Mouse (Mus musculus) MEL (cell line): ENCODE results near the gene Thoc6. TPM values are rescaled to one million over a fixed set of nuclear protein-coding genes. Genes with fewer than 3 reads are reported as not detected.

ENCODE experiments used
- DNase-seq: peaks from one replicate; pipeline ENCODE4 v3.0.0; 2011; ENCODE audit warnings: low read depth, low spot score
- H3K27ac ChIP-seq: 2 replicates; pipeline ENCODE4 v1.5.1; 2012; ENCODE audit warnings: low read depth, mild to moderate bottlenecking, control low read depth, low read length, moderate library complexity; ENCODE audit not compliant: control insufficient read depth
- H3K27me3 ChIP-seq, 2 experiments: fragments of 150-350 bp in 1 of 2; sonication (generic) in 1 of 2; 2 replicates each; pipeline ENCODE4 v1.6.1; 2012; ENCODE audit warnings: low read length in 2 of 2, mild to moderate bottlenecking in 2 of 2, improper control_type of control experiment in 1 of 2, moderate library complexity in 1 of 2; ENCODE audit not compliant: insufficient read depth in 2 of 2, control insufficient read depth in 1 of 2
- H3K36me3 ChIP-seq, 2 experiments: 2 replicates each; pipeline ENCODE4 v1.6.1; 2012 to 2014; ENCODE audit warnings: low read length in 2 of 2, improper control_type of control experiment in 1 of 2, inconsistent platforms in 1 of 2, mild to moderate bottlenecking in 1 of 2; ENCODE audit not compliant: insufficient read depth in 2 of 2, control insufficient read depth in 1 of 2
- H3K4me1 ChIP-seq, 2 experiments: fragments of 150-350 bp in 1 of 2; sonication (generic) in 1 of 2; 2 replicates each; pipeline ENCODE4 v1.6.1; 2012; ENCODE audit warnings: low read length in 2 of 2, improper control_type of control experiment in 1 of 2, mild to moderate bottlenecking in 1 of 2; ENCODE audit not compliant: insufficient read depth in 2 of 2, control insufficient read depth in 1 of 2
- H3K4me3 ChIP-seq, 2 experiments: fragments of 150-350 bp in 1 of 2; sonication (generic) in 1 of 2; 2 replicates each; pipeline ENCODE4 v1.5.1; 2012; ENCODE audit warnings: low read depth in 2 of 2, low read length in 2 of 2, mild to moderate bottlenecking in 2 of 2, moderate library complexity in 2 of 2, control low read depth in 1 of 2, improper control_type of control experiment in 1 of 2; ENCODE audit not compliant: control insufficient read depth in 1 of 2, insufficient read depth in 1 of 2
- H3K79me2 ChIP-seq: 2 replicates; pipeline ENCODE4 v1.6.1; 2012; ENCODE audit warnings: mild to moderate bottlenecking, low read length, moderate library complexity; ENCODE audit not compliant: control insufficient read depth, poor library complexity, insufficient read depth
- H3K9ac ChIP-seq: 2 replicates; pipeline ENCODE4 v1.6.1; 2012; ENCODE audit warnings: low read depth, mild to moderate bottlenecking, control low read depth, low read length, moderate library complexity; ENCODE audit not compliant: control insufficient read depth, poor library complexity, severe bottlenecking
- H3K9me3 ChIP-seq: fragments of 150-350 bp; sonication (generic); replicated peaks from 2 replicates; pipeline ENCODE4 v1.6.1; 2012; ENCODE audit warnings: mild to moderate bottlenecking, low read length, improper control_type of control experiment, moderate library complexity; ENCODE audit not compliant: insufficient read depth
- BHLHE40 ChIP-seq: IDR thresholded peaks from 2 replicates; pipeline ENCODE4 v1.6.1; 2012; ENCODE audit warnings: low read depth, mild to moderate bottlenecking, inconsistent platforms, low read length, improper control_type of control experiment, borderline replicate concordance
- CHD1 ChIP-seq: IDR thresholded peaks from 2 replicates; pipeline ENCODE4 v1.6.1; 2012; ENCODE audit warnings: low read depth, mild to moderate bottlenecking, inconsistent platforms, low read length, improper control_type of control experiment
- CTCF ChIP-seq, 3 experiments: IDR thresholded peaks in 2 of 3; conservative IDR thresholded peaks in 1 of 3; 2 replicates each; pipeline ENCODE4 v1.5.1; 2011 to 2012; ENCODE audit warnings: low read length in 3 of 3, low read depth in 2 of 3, mild to moderate bottlenecking in 2 of 3, improper control_type of control experiment in 1 of 3, inconsistent platforms in 1 of 3, mixed read lengths in 1 of 3, moderate library complexity in 1 of 3; ENCODE audit not compliant: control insufficient read depth in 1 of 3, insufficient read depth in 1 of 3, poor library complexity in 1 of 3, severe bottlenecking in 1 of 3
- E2F4 ChIP-seq: IDR thresholded peaks from 2 replicates; pipeline ENCODE4 v1.6.1; 2011; ENCODE audit warnings: low read depth, low read length, improper control_type of control experiment, borderline replicate concordance
- EP300 ChIP-seq, 2 experiments: IDR thresholded peaks; 2 replicates each; pipeline ENCODE4 v1.6.1; 2011; ENCODE audit warnings: improper control_type of control experiment in 2 of 2, low read length in 2 of 2, low read depth in 1 of 2, mild to moderate bottlenecking in 1 of 2
- ETS1 ChIP-seq: IDR thresholded peaks from 2 replicates; pipeline ENCODE4 v1.6.1; 2012; ENCODE audit warnings: low read depth, mild to moderate bottlenecking, inconsistent platforms, low read length, improper control_type of control experiment, moderate library complexity
- HCFC1 ChIP-seq: IDR thresholded peaks from 2 replicates; pipeline ENCODE4 v1.6.1; 2012; ENCODE audit warnings: low read depth, mild to moderate bottlenecking, inconsistent platforms, low read length, improper control_type of control experiment, moderate library complexity
- JUND ChIP-seq: IDR thresholded peaks from 2 replicates; pipeline ENCODE4 v1.6.1; 2011; ENCODE audit warnings: low read depth, mild to moderate bottlenecking, improper control_type of control experiment, low read length
- KAT2A ChIP-seq: conservative IDR thresholded peaks from 2 replicates; pipeline ENCODE4 v1.6.1; 2012; ENCODE audit warnings: low read depth, low read length, improper control_type of control experiment, inconsistent platforms
- MAFK ChIP-seq: IDR thresholded peaks from 2 replicates; pipeline ENCODE4 v1.6.1; 2011; ENCODE audit warnings: low read depth, mild to moderate bottlenecking, low read length, improper control_type of control experiment, borderline replicate concordance
- MAX ChIP-seq: IDR thresholded peaks from 2 replicates; pipeline ENCODE4 v1.6.1; 2011; ENCODE audit warnings: low read length, improper control_type of control experiment
- MAZ ChIP-seq: IDR thresholded peaks from 2 replicates; pipeline ENCODE4 v1.6.1; 2012; ENCODE audit warnings: low read depth, mild to moderate bottlenecking, inconsistent platforms, low read length, improper control_type of control experiment
- MEF2A ChIP-seq: IDR thresholded peaks from 2 replicates; pipeline ENCODE4 v1.6.1; 2014; ENCODE audit warnings: low read depth, mild to moderate bottlenecking, inconsistent platforms, low read length, improper control_type of control experiment; ENCODE audit not compliant: poor library complexity, insufficient replicate concordance, severe bottlenecking; ENCODE audit errors: extremely low read depth
- MXI1 ChIP-seq: IDR thresholded peaks from 2 replicates; pipeline ENCODE4 v1.6.1; 2011; ENCODE audit warnings: mild to moderate bottlenecking, low read depth, low read length, improper control_type of control experiment
- MYB ChIP-seq: IDR thresholded peaks from 2 replicates; pipeline ENCODE4 v1.6.1; 2011; ENCODE audit warnings: mild to moderate bottlenecking, low read depth, low read length, improper control_type of control experiment
- MYC ChIP-seq: IDR thresholded peaks from 2 replicates; pipeline ENCODE4 v1.6.1; 2011; ENCODE audit warnings: low read depth, mild to moderate bottlenecking, low read length, improper control_type of control experiment, moderate library complexity
- NELFE ChIP-seq: IDR thresholded peaks from 2 replicates; pipeline ENCODE4 v1.6.1; 2011; ENCODE audit warnings: low read depth, low read length, improper control_type of control experiment
- POLR2A ChIP-seq, 2 experiments: IDR thresholded peaks; 2 replicates each; pipeline ENCODE4 v1.6.1; 2011 to 2012; ENCODE audit warnings: low read length in 2 of 2, mild to moderate bottlenecking in 2 of 2, control low read depth in 1 of 2, improper control_type of control experiment in 1 of 2, low read depth in 1 of 2, moderate library complexity in 1 of 2; ENCODE audit not compliant: control insufficient read depth in 1 of 2, insufficient read depth in 1 of 2, poor library complexity in 1 of 2
- POLR2AphosphoS2 ChIP-seq: IDR thresholded peaks from 2 replicates; pipeline ENCODE4 v1.6.1; 2011; ENCODE audit warnings: low read length, improper control_type of control experiment
- POLR2AphosphoS5 ChIP-seq: IDR thresholded peaks from 2 replicates; pipeline ENCODE4 v1.6.1; 2012; ENCODE audit warnings: low read depth, borderline replicate concordance, mild to moderate bottlenecking, inconsistent platforms, low read length, moderate library complexity, mixed read lengths
- RCOR1 ChIP-seq: IDR thresholded peaks from 2 replicates; pipeline ENCODE4 v1.6.1; 2012; ENCODE audit warnings: low read depth, mild to moderate bottlenecking, inconsistent platforms, low read length, improper control_type of control experiment
- SIN3A ChIP-seq: IDR thresholded peaks from 2 replicates; pipeline ENCODE4 v1.6.1; 2012; ENCODE audit warnings: low read length, improper control_type of control experiment, inconsistent platforms
- TAL1 ChIP-seq: IDR thresholded peaks from 2 replicates; pipeline ENCODE4 v1.6.1; 2012; ENCODE audit warnings: mild to moderate bottlenecking, inconsistent platforms, low read length, moderate library complexity, mixed read lengths
- TBP ChIP-seq: IDR thresholded peaks from 2 replicates; pipeline ENCODE4 v1.8.0; 2011; ENCODE audit warnings: low read depth, low read length, improper control_type of control experiment
- TCF12 ChIP-seq: IDR thresholded peaks from 2 replicates; pipeline ENCODE4 v1.6.1; 2014; ENCODE audit warnings: low read depth, mild to moderate bottlenecking, inconsistent platforms, low read length, improper control_type of control experiment, moderate library complexity
- UBTF ChIP-seq: IDR thresholded peaks from 2 replicates; pipeline ENCODE4 v1.6.1; 2012; ENCODE audit warnings: low read depth, mild to moderate bottlenecking, inconsistent platforms, low read length, improper control_type of control experiment, moderate library complexity, borderline replicate concordance; ENCODE audit not compliant: insufficient read depth
- USF1 ChIP-seq: IDR thresholded peaks from 2 replicates; pipeline ENCODE4 v1.6.1; 2014; ENCODE audit warnings: low read depth, mild to moderate bottlenecking, inconsistent platforms, low read length, improper control_type of control experiment, moderate library complexity
- ZC3H11A ChIP-seq: IDR thresholded peaks from 2 replicates; pipeline ENCODE4 v1.6.1; 2012; ENCODE audit warnings: low read depth, mild to moderate bottlenecking, inconsistent platforms, low read length, improper control_type of control experiment
- ZKSCAN1 ChIP-seq: IDR thresholded peaks from 2 replicates; pipeline ENCODE4 v1.6.1; 2012; ENCODE audit warnings: low read depth, mild to moderate bottlenecking, inconsistent platforms, low read length, improper control_type of control experiment, moderate library complexity
- ZMIZ1 ChIP-seq: IDR thresholded peaks from 2 replicates; pipeline ENCODE4 v1.6.1; 2012; ENCODE audit warnings: low read depth, mild to moderate bottlenecking, inconsistent platforms, low read length, improper control_type of control experiment, moderate library complexity
- polyA plus RNA-seq, 2 experiments: library from polyadenylated mRNA; stranded (reverse) in 1 of 2; unstranded in 1 of 2; fragments of >175 nt in 1 of 2; fragments of >200 nt in 1 of 2; gene quantifications; 2 replicates each; pipeline versions ENCODE4 v1.2.1 to v1.2.4; 2012; ENCODE audit warnings: low replicate concordance in 2 of 2, low read depth in 1 of 2; ENCODE audit not compliant: insufficient read length in 2 of 2, insufficient read depth in 1 of 2, missing spikeins in 1 of 2
- total RNA-seq: library from RNA; depleted of rRNA; stranded (reverse); fragments of 300-350 nt; gene quantifications from 2 replicates; pipeline ENCODE4 v1.2.3, GENCODE M21; 2012

Gene Thoc6
- total and polyA plus RNA-seq, 3 experiments: 26.4 to 62.9 TPM; not detected in 1

- Histone ChIP-seq H3K27me3 (no peaks in the 10 kb centered on the region), H3K27ac (no peak within 1 kb of the TSS), H3K9me3 (no peaks in the 10 kb centered on the region), H3K9ac (peak within 1 kb of the TSS; percentile 41), H3K4me3 (peak within 1 kb of the TSS; percentile 33 to 50; a peak in 2 of 4 replicates), H3K79me2 (peaks cover 9% of the 10 kb centered on the region), H3K4me1 (peaks cover 0 to 30% of the 10 kb centered on the region in 2 experiments; a peak in 3 of 4 replicates), H3K36me3 (peaks cover 0 to 19% of the 10 kb centered on the region in 2 experiments; a peak in 2 of 4 replicates)
- DNase-seq: no peak
- TF ChIP-seq POLR2AphosphoS2: no peak
- no peak for TF ChIP-seq MAFK
- TF ChIP-seq KAT2A: no peak
- no peak for TF ChIP-seq JUND
- no peak for TF ChIP-seq MYC
- no peak for TF ChIP-seq TAL1
- no peak for TF ChIP-seq E2F4
Observed at GRCm38 (mm10) chr17:23679127-23679835, 5.6 kb upstream of the Thoc6 start, which contains the start of gene Cldn6. TSS of gene Cldn6 (plus strand) at chr17:23679249.

GRCm38 (mm10) chr17:23677236-23677679, 3.6 kb upstream of the Thoc6 start, which contains the start of gene Tnfrsf12a:
TSS of gene Tnfrsf12a (minus strand) at chr17:23677468.
- no peaks in the 10 kb centered on the region for H3K27me3 ChIP-seq
- H3K36me3 ChIP-seq: peaks cover 0 to 21% of the 10 kb centered on the region in 2 experiments; a peak in 2 of 4 replicates
- H3K4me1 ChIP-seq: peaks cover 0 to 33% of the 10 kb centered on the region in 2 experiments
- DNase-seq: peak; percentile 95
- no peaks in the 10 kb centered on the region for H3K9me3 ChIP-seq
- H3K27ac ChIP-seq: peak within 1 kb of the TSS; percentile 66
- peaks cover 12% of the 10 kb centered on the region for H3K79me2 ChIP-seq
- H3K4me3 ChIP-seq: peak within 1 kb of the TSS; percentile 81 to 89
- peak within 1 kb of the TSS; percentile 86 for H3K9ac ChIP-seq
- TF ChIP-seq TBP (peak; percentile 95), EP300 (IDR thresholded peaks at IDR 0.05; ENCODE audit: low read depth in 1 of 2, low read length in 2 of 2) (peak; percentile 17 to 50; a peak in 1 of 4 replicates), CTCF (IDR thresholded peaks at IDR 0.05 in 2 of 3, conservative IDR thresholded peaks at IDR 0.05 in 1 of 3; ENCODE audit: control insufficient read depth in 1 of 3, insufficient read depth in 1 of 3, low read depth in 2 of 3, low read length in 3 of 3, poor library complexity in 1 of 3, severe bottlenecking in 1 of 3) (no peak), POLR2A (IDR thresholded peaks at IDR 0.05; ENCODE audit: control insufficient read depth in 1 of 2, insufficient read depth in 1 of 2, low read depth in 1 of 2, low read length in 2 of 2, poor library complexity in 1 of 2) (peak; percentile 81 to 93), ETS1 (0 out of 2 replicates have a peak, but pooled peaks have one; percentile 22), TCF12 (peak; percentile 74), SIN3A (peak; percentile 61), BHLHE40 (no peak), MAX (no peak; the same call in none of the 2 replicates), MYB (peak; percentile 46; the same call in 1 of the 2 replicates), UBTF (no peak), RCOR1 (peak; percentile 21; the same call in 1 of the 2 replicates), ZKSCAN1 (no peak), MAZ (peak; percentile 53; the same call in 1 of the 2 replicates), HCFC1 (peak; percentile 67), KAT2A (no peak), CHD1 (no peak), E2F4 (0 out of 2 replicates have a peak, but pooled peaks have one; percentile 5), ZC3H11A (no peak), USF1 (no peak), ZMIZ1 (peak; percentile 89), MAFK (no peak), POLR2AphosphoS5 (peak; percentile 38; the same call in 1 of the 2 replicates), MEF2A (no peak), NELFE (peak; percentile 90), MXI1 (peak; percentile 64; the same call in 1 of the 2 replicates)
